Mouse (Mus musculus): ENCODE results near the gene Isoc2b. TPM values are rescaled to one million over a fixed set of nuclear protein-coding genes. Genes with fewer than 3 reads are reported as not detected.
A peak's percentile ranks its signal among the peaks of the same experiment; 100 is the strongest.

The Isoc2b gene
- polyA plus RNA-seq, 1 experiment from 2014 or later: 5.3 TPM

DNA sequence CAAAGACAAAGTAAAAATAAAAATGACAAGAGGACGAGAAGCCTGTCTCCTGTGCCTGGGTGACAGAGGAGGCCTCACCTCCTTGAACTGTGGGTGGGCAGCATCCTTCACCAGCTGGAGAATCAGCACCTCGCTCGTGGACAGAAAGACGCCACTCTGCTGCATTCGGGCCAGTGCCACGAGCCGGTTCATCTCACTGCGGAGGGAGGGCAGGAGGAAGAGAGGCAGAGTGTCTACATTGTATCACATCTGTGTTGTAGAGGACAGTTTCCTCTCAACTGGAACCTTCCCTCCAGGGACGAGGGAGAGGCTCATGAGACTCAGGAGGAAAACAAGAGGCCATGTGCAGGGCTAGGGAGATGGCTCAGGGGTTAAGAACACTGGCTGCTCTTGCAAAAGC is 20.7 kb downstream of the Isoc2b start:
- Histone ChIP-seq H3K4me1 (replicated peaks; ENCODE audit: control insufficient read depth, insufficient read depth, low read length) (no peaks in the 10 kb centered on the region), H3K9ac (ENCODE audit: low read depth, low read length) (no peak overlapping the region), H3K27me3 (replicated peaks; ENCODE audit: control insufficient read depth, insufficient read depth, low read length) (peaks cover 23% of the 10 kb centered on the region), H3K9me3 (ENCODE audit: control insufficient read depth, low read length) (no peaks in the 10 kb centered on the region), H3K36me3 (ENCODE audit: control insufficient read depth, insufficient read depth, low read length) (no peaks in the 10 kb centered on the region), H3K4me3 (ENCODE audit: low read depth, low read length) (no peak overlapping the region), H3K4me2 (no peak overlapping the region), H3K27ac (ENCODE audit: low read depth, low read length) (no peak overlapping the region)
- WGBS: 55% methylated on average over 9 of the region's 9 CpGs
- ATAC-seq (replicated peaks; ENCODE audit: low FRiP score) (no peak), DNase-seq (ENCODE audit: low spot score) (no peak)

- DNase-seq (ENCODE audit: low spot score) (peak; percentile 56), ATAC-seq (replicated peaks; ENCODE audit: low FRiP score) (peak; percentile 68)
- Histone ChIP-seq H3K4me2 (peak overlapping the region; percentile 64), H3K4me1 (replicated peaks; ENCODE audit: control insufficient read depth, insufficient read depth, low read length) (peaks cover 4% of the 10 kb centered on the region; the same call in 1 of the 2 replicates), H3K27ac (ENCODE audit: low read depth, low read length) (no peak overlapping the region), H3K4me3 (ENCODE audit: low read depth, low read length) (peak overlapping the region; percentile 39), H3K9me3 (ENCODE audit: control insufficient read depth, low read length) (no peaks in the 10 kb centered on the region), H3K27me3 (replicated peaks; ENCODE audit: control insufficient read depth, insufficient read depth, low read length) (peaks cover 56% of the 10 kb centered on the region), H3K36me3 (ENCODE audit: control insufficient read depth, insufficient read depth, low read length) (no peaks in the 10 kb centered on the region), H3K9ac (ENCODE audit: low read depth, low read length) (no peak overlapping the region)
- WGBS: 4% methylated on average over 13 of the region's 13 CpGs
Observed at GRCm38 (mm10) chr7:4844917-4845309, 25.1 kb downstream of the Isoc2b start.

- H3K4me1 ChIP-seq (replicated peaks; ENCODE audit: control insufficient read depth, insufficient read depth, low read length): peaks cover 4% of the 10 kb centered on the region; the same call in 1 of the 2 replicates
- 4% methylated on average over 35 of the region's 41 CpGs for WGBS
- H3K4me2 ChIP-seq: peak within 1 kb of the TSS; percentile 64
- H3K9ac ChIP-seq (ENCODE audit: low read depth, low read length): no peak within 1 kb of the TSS
- no peaks in the 10 kb centered on the region for H3K9me3 ChIP-seq (ENCODE audit: control insufficient read depth, low read length)
- DNase-seq (ENCODE audit: low spot score) (no peak), ATAC-seq (replicated peaks; ENCODE audit: low FRiP score) (0 out of 2 replicates have a peak, but pooled peaks have one; percentile 22)
- peaks cover 56% of the 10 kb centered on the region for H3K27me3 ChIP-seq (replicated peaks; ENCODE audit: control insufficient read depth, insufficient read depth, low read length)
- H3K27ac ChIP-seq (ENCODE audit: low read depth, low read length): no peak within 1 kb of the TSS
- no peaks in the 10 kb centered on the region for H3K36me3 ChIP-seq (ENCODE audit: control insufficient read depth, insufficient read depth, low read length)
- peak within 1 kb of the TSS; percentile 39 for H3K4me3 ChIP-seq (ENCODE audit: low read depth, low read length)
Observed at GRCm38 (mm10) chr7:4844245-4844916, 25.7 kb downstream of the Isoc2b start, which contains the start of gene Shisa7. Gene Shisa7, minus strand, starts transcription at chr7:4844696.

- WGBS: 4% methylated on average over 34 of the region's 34 CpGs
- Histone ChIP-seq H3K9ac (ENCODE audit: low read depth, low read length) (no peak overlapping the region), H3K4me2 (peak overlapping the region; percentile 64), H3K27ac (ENCODE audit: low read depth, low read length) (no peak overlapping the region), H3K9me3 (ENCODE audit: control insufficient read depth, low read length) (no peaks in the 10 kb centered on the region), H3K27me3 (replicated peaks; ENCODE audit: control insufficient read depth, insufficient read depth, low read length) (peaks cover 59% of the 10 kb centered on the region), H3K4me1 (replicated peaks; ENCODE audit: control insufficient read depth, insufficient read depth, low read length) (peaks cover 4% of the 10 kb centered on the region; the same call in 1 of the 2 replicates), H3K4me3 (ENCODE audit: low read depth, low read length) (peak overlapping the region; percentile 39), H3K36me3 (ENCODE audit: control insufficient read depth, insufficient read depth, low read length) (no peaks in the 10 kb centered on the region)
- DNase-seq (ENCODE audit: low spot score) (no peak), ATAC-seq (replicated peaks; ENCODE audit: low FRiP score) (no peak)
Observed at GRCm38 (mm10) chr7:4843604-4844244, 26.3 kb downstream of the Isoc2b start.

GRCm38 (mm10) chr7:4842634-4843131 is 27.4 kb downstream of the Isoc2b start:
- Histone ChIP-seq H3K4me3 (ENCODE audit: low read depth, low read length) (peak overlapping the region; percentile 17; the same call in 1 of the 2 replicates), H3K9ac (ENCODE audit: low read depth, low read length) (no peak overlapping the region), H3K27ac (ENCODE audit: low read depth, low read length) (no peak overlapping the region), H3K36me3 (ENCODE audit: control insufficient read depth, insufficient read depth, low read length) (no peaks in the 10 kb centered on the region), H3K9me3 (ENCODE audit: control insufficient read depth, low read length) (no peaks in the 10 kb centered on the region), H3K4me1 (replicated peaks; ENCODE audit: control insufficient read depth, insufficient read depth, low read length) (peaks cover 4% of the 10 kb centered on the region; the same call in 1 of the 2 replicates), H3K27me3 (replicated peaks; ENCODE audit: control insufficient read depth, insufficient read depth, low read length) (peaks cover 67% of the 10 kb centered on the region), H3K4me2 (peak overlapping the region; percentile 31)
- 2% methylated on average over 16 of the region's 16 CpGs for WGBS
- DNase-seq (ENCODE audit: low spot score) (peak; percentile 39), ATAC-seq (replicated peaks; ENCODE audit: low FRiP score) (peak; percentile 70; the same call in 1 of the 2 replicates)

DNA sequence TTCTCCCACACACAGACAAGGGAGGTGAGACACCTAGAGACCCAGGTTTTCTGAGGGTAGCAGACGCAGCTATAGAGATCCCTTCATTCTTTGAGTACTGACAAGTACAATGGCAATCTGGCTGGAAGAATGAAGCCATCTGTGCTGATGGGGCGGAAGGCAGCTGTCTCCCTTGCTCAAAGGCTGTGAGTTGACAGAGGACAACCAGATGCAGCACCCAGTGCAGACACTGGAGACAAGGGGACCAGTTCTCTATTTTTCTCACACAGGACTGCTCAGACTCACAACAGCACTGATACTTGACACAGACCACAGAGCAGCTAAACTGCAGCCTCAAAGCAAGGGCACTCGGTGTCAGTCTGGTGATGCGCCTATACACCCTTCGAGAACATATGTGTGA is 28.0 kb downstream of the Isoc2b start:
- Histone ChIP-seq H3K27ac (ENCODE audit: low read depth, low read length) (no peak overlapping the region), H3K4me1 (replicated peaks; ENCODE audit: control insufficient read depth, insufficient read depth, low read length) (peaks cover 4% of the 10 kb centered on the region; the same call in 1 of the 2 replicates), H3K9me3 (ENCODE audit: control insufficient read depth, low read length) (no peaks in the 10 kb centered on the region), H3K36me3 (ENCODE audit: control insufficient read depth, insufficient read depth, low read length) (no peaks in the 10 kb centered on the region), H3K9ac (ENCODE audit: low read depth, low read length) (no peak overlapping the region), H3K4me2 (no peak overlapping the region), H3K4me3 (ENCODE audit: low read depth, low read length) (no peak overlapping the region), H3K27me3 (replicated peaks; ENCODE audit: control insufficient read depth, insufficient read depth, low read length) (peaks cover 73% of the 10 kb centered on the region)
- DNase-seq (ENCODE audit: low spot score) (no peak), ATAC-seq (replicated peaks; ENCODE audit: low FRiP score) (no peak)
- 52% methylated on average over 5 of the region's 5 CpGs for WGBS

DNA sequence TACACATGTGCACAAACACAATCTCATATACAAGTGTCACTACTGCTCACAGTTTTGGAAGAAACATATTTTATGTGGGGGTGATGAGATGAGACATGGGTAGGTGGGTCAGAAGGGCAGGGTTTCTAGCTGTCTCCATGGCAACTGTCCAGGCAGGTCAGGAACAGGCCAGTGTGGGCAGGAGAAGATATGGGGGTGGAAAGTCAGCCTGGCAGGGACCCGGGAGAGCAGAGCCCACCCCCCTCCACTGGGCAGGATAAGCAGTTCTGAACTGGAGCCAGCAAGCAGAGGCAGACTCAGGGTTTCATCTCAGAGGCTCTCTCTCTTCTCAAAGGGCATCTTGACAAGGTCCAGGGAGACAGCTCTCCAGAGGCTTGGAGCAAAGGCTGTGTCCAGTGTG is 32.4 kb downstream of the Isoc2b start:
- Histone ChIP-seq H3K36me3 (ENCODE audit: control insufficient read depth, insufficient read depth, low read length) (no peaks in the 10 kb centered on the region), H3K27ac (ENCODE audit: low read depth, low read length) (no peak overlapping the region), H3K9ac (ENCODE audit: low read depth, low read length) (no peak overlapping the region), H3K4me3 (ENCODE audit: low read depth, low read length) (no peak overlapping the region), H3K27me3 (replicated peaks; ENCODE audit: control insufficient read depth, insufficient read depth, low read length) (peaks cover 68% of the 10 kb centered on the region), H3K9me3 (ENCODE audit: control insufficient read depth, low read length) (no peaks in the 10 kb centered on the region), H3K4me2 (no peak overlapping the region), H3K4me1 (replicated peaks; ENCODE audit: control insufficient read depth, insufficient read depth, low read length) (peaks cover 6% of the 10 kb centered on the region; the same call in 1 of the 2 replicates)
- WGBS: 21% methylated on average over 1 of the region's 1 CpGs
- ATAC-seq (replicated peaks; ENCODE audit: low FRiP score) (no peak), DNase-seq (ENCODE audit: low spot score) (no peak)

DNA sequence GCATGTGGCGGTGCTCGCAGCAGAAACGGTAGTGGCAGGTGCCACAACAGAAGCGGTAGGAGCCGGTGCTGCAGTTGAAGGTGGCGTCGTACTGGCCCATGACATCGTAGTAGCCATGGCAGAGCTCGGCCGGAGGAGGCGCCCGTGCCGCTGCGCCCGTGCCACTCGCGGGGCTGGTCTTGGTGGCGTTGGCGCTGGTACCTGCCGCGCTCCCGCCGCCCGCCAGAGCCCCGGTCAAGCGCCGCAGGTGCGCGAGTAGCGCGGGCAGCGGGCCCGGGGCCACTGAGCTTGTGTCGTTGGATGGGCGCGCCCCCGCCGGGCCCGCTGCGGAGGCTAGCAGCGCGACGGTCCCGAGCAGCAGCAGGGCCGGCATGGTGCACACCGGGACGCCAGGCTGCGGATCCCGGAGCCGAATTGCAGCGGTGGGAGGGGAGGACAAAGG is 33.7 kb downstream of the Isoc2b start:
- 0 out of 2 replicates have a peak, but pooled peaks cover 6% of the 10 kb centered on the region for H3K4me1 ChIP-seq (replicated peaks; ENCODE audit: control insufficient read depth, insufficient read depth, low read length)
- H3K9ac ChIP-seq (ENCODE audit: low read depth, low read length): no peak overlapping the region
- peaks cover 63% of the 10 kb centered on the region for H3K27me3 ChIP-seq (replicated peaks; ENCODE audit: control insufficient read depth, insufficient read depth, low read length)
- DNase-seq (ENCODE audit: low spot score) (no peak), ATAC-seq (replicated peaks; ENCODE audit: low FRiP score) (peak; percentile 39; the same call in 1 of the 2 replicates)
- peak overlapping the region; percentile 41 for H3K4me3 ChIP-seq (ENCODE audit: low read depth, low read length)
- H3K36me3 ChIP-seq (ENCODE audit: control insufficient read depth, insufficient read depth, low read length): no peaks in the 10 kb centered on the region
- peak overlapping the region; percentile 58 for H3K4me2 ChIP-seq
- whole genome bisulfite sequencing: under 1% methylated on average over 50 of the region's 51 CpGs
- H3K27ac ChIP-seq (ENCODE audit: low read depth, low read length): no peak overlapping the region
- no peaks in the 10 kb centered on the region for H3K9me3 ChIP-seq (ENCODE audit: control insufficient read depth, low read length)

All from liver, embryonic 11.5 days (tissue).